14 mouse cellular contexts compared by ENCODE assay signal in the genomic region with DNA sequence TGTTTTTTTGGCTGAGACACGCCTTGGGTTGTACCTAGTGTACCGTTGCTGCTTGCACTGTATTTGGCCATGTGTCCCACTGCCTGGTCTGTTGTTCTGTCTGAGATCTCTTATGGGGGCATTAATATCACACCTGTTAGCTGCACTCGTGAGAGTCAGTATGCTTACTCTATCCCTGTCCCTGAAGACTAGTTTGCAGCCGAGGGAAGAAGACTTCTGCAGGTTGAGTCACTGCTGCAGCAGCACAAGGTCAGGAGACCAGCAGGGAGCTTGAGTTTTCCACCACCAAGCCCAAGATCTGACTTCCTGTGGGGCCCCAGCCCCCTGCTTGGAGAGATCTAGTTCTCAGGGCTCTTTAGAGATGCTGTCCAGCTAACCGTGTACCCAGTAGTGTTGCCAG. TPM values are rescaled to one million over a fixed set of nuclear protein-coding genes. Genes with fewer than 3 reads are reported as not detected.
A peak's percentile ranks its signal among the peaks of the same experiment; 100 is the strongest.
DNase-seq lines count a peak whose midpoint lies in the region; ATAC-seq and TF ChIP-seq lines count a peak whose summit lies in the region.
"Had no signal": no experiment of that assay in that cellular context is flagged by ENCODE, and none has a peak within 500 bp of the region (broad histone marks: within the 10 kb centered on the region; RNA-seq: fewer than 3 reads in every experiment).

No protein-coding gene starts in this region.

- H3K4me2 ChIP-seq in intestine, embryonic 15.5 days (replicated peaks): no peak overlapping the region
- no peak overlapping the region for H3K4me2 ChIP-seq in intestine, postnatal 0 days (replicated peaks; ENCODE audit: low read depth)
- no peak overlapping the region for H3K4me2 ChIP-seq in stomach, postnatal 0 days (replicated peaks; ENCODE audit: low read depth)
- H3K4me2 ChIP-seq: forebrain, embryonic 12.5 days; midbrain, embryonic 12.5 days had no signal

- H3K9me3 ChIP-seq in intestine, embryonic 15.5 days: no peaks in the 10 kb centered on the region
- no peaks in the 10 kb centered on the region for H3K9me3 ChIP-seq in intestine, postnatal 0 days (ENCODE audit: control insufficient read depth)
- no peaks in the 10 kb centered on the region for H3K9me3 ChIP-seq in stomach, postnatal 0 days (ENCODE audit: control insufficient read depth, low read length)
- H3K9me3 ChIP-seq: forebrain, embryonic 12.5 days; midbrain, embryonic 12.5 days had no signal

- no peak overlapping the region for H3K9ac ChIP-seq in intestine, embryonic 15.5 days
- no peak overlapping the region for H3K9ac ChIP-seq in intestine, postnatal 0 days (ENCODE audit: low read depth, low read length)
- no peak overlapping the region for H3K9ac ChIP-seq in stomach, postnatal 0 days (ENCODE audit: low read length)
- H3K9ac ChIP-seq: forebrain, embryonic 12.5 days had no signal

- no peak for TF ChIP-seq CTCF in intestine, postnatal 0 days (IDR thresholded peaks at IDR 0.05; ENCODE audit: low read depth)
- no peak for TF ChIP-seq CTCF in stomach, postnatal 0 days (IDR thresholded peaks at IDR 0.05; ENCODE audit: low read depth)

- peak overlapping the region; percentile 76 for H3K27ac ChIP-seq in intestine, embryonic 15.5 days
- no peak overlapping the region for H3K27ac ChIP-seq in intestine, postnatal 0 days (ENCODE audit: low read depth, low read length)
- 0 out of 2 replicates have a peak overlapping the region, but pooled peaks have one; percentile 71 for H3K27ac ChIP-seq in stomach, postnatal 0 days (replicated peaks)
- H3K27ac ChIP-seq: forebrain, embryonic 12.5 days had no signal

- TF ChIP-seq EP300 in stomach, postnatal 0 days (optimal IDR thresholded peaks at IDR 0.05): no peak

- H3K27me3 ChIP-seq in intestine, embryonic 15.5 days (replicated peaks): no peaks in the 10 kb centered on the region
- H3K27me3 ChIP-seq in intestine, postnatal 0 days (replicated peaks; ENCODE audit: control insufficient read depth, insufficient read depth, low read length): no peaks in the 10 kb centered on the region
- no peaks in the 10 kb centered on the region for H3K27me3 ChIP-seq in stomach, postnatal 0 days (ENCODE audit: control insufficient read depth, insufficient read depth, low read length)

- DNase-seq in heart, adult 11 months: peak; percentile 74
- no peak for DNase-seq in heart, postnatal 36 days
- peak; percentile 23 for DNase-seq in thymus, postnatal 4 days
- DNase-seq in thymus, adult 18-20 months: no peak
- no peak for DNase-seq in stomach, postnatal 0 days (ENCODE audit: low spot score)
- no peak for DNase-seq in left cerebral cortex, adult 11 months (ENCODE audit: low spot score)
- DNase-seq: adrenal gland, adult 8-10 months; cerebellum, adult 9-10 months; lung, postnatal 14 days; right cerebral cortex, postnatal 25 days had no signal

- intact Hi-C loops in heart, postnatal 36 days (cut with DNase I): loop anchor here (10.0 kb wide), 1 partner anchor 600 kb away; a partner anchor contains a TSS

- peaks cover 30% of the 10 kb centered on the region for H3K4me1 ChIP-seq in intestine, embryonic 15.5 days (replicated peaks)
- peaks cover 8% of the 10 kb centered on the region for H3K4me1 ChIP-seq in intestine, postnatal 0 days (replicated peaks; ENCODE audit: control insufficient read depth, insufficient read depth, low read length)
- H3K4me1 ChIP-seq in stomach, postnatal 0 days (replicated peaks; ENCODE audit: control insufficient read depth, insufficient read depth): peaks cover 4% of the 10 kb centered on the region; the same call in 1 of the 2 replicates

- ATAC-seq in intestine, embryonic 15.5 days: no peak
- no peak for ATAC-seq in intestine, postnatal 0 days
- ATAC-seq in stomach, postnatal 0 days (ENCODE audit: low FRiP score, low TSS enrichment): no peak

- H3K36me3 ChIP-seq in intestine, embryonic 15.5 days: no peaks in the 10 kb centered on the region
- H3K36me3 ChIP-seq in intestine, postnatal 0 days (ENCODE audit: control insufficient read depth, insufficient read depth): 0 out of 2 replicates have a peak, but pooled peaks cover under 1% of the 10 kb centered on the region
- no peaks in the 10 kb centered on the region for H3K36me3 ChIP-seq in stomach, postnatal 0 days (ENCODE audit: control insufficient read depth, insufficient read depth, low read length)
- H3K36me3 ChIP-seq: forebrain, embryonic 12.5 days; midbrain, embryonic 12.5 days had no signal

- 60% methylated on average over 5 of the region's 5 CpGs for whole genome bisulfite sequencing in intestine, embryonic 15.5 days
- 58% methylated on average over 5 of the region's 5 CpGs for WGBS in intestine, postnatal 0 days
- WGBS in stomach, postnatal 0 days: 51% methylated on average over 5 of the region's 5 CpGs

- H3K4me3 ChIP-seq in intestine, embryonic 15.5 days (replicated peaks): no peak overlapping the region
- no peak overlapping the region for H3K4me3 ChIP-seq in intestine, postnatal 0 days (ENCODE audit: low read depth, low read length)
- no peak overlapping the region for H3K4me3 ChIP-seq in stomach, postnatal 0 days (ENCODE audit: low read depth, low read length)
- H3K4me3 ChIP-seq: forebrain, embryonic 12.5 days; midbrain, embryonic 12.5 days had no signal

RNA-seq across cellular contexts. Expression of a gene that starts 49.1 kb away (rescaled TPM):
- 10 to 100 TPM; 34.3 to 37.1 TPM for total RNA-seq in heart, postnatal 36 days (2021)
- 7.9 and 9.9 TPM in 2 replicates for polyA plus RNA-seq in intestine, embryonic 15.5 days (2015; fragmentation: Nextera tagmentation; extraction: Ambion mirVana)
- polyA plus RNA-seq in intestine, postnatal 0 days (2015; fragmentation: Nextera tagmentation; extraction: Ambion mirVana): 10.5 and 13.8 TPM in 2 replicates
- polyA plus RNA-seq in stomach, postnatal 0 days (2015; fragmentation: Nextera tagmentation; extraction: Ambion mirVana): 17.8 and 21.2 TPM in 2 replicates

Comparison
In these comparisons a context has a peak if more than half of its experiments do, and no peak if none do; other contexts are left out.
1. DNase-seq: peak in heart, adult 11 months (single experiment) and thymus, postnatal 4 days (single experiment); none in heart, postnatal 36 days (0 of 2), thymus, adult 18-20 months (0 of 2), stomach, postnatal 0 days (single experiment) and left cerebral cortex, adult 11 months (single experiment).